Mouse (Mus musculus): ENCODE results near the gene Etnppl. TPM values are rescaled to one million over a fixed set of nuclear protein-coding genes. Genes with fewer than 3 reads are reported as not detected.

Gene Etnppl
- not detected for total RNA-seq (2021)
- long read RNA-seq, experiment 1, result 0 reads
- long read RNA-seq, experiment 2, result 0 reads

DNA sequence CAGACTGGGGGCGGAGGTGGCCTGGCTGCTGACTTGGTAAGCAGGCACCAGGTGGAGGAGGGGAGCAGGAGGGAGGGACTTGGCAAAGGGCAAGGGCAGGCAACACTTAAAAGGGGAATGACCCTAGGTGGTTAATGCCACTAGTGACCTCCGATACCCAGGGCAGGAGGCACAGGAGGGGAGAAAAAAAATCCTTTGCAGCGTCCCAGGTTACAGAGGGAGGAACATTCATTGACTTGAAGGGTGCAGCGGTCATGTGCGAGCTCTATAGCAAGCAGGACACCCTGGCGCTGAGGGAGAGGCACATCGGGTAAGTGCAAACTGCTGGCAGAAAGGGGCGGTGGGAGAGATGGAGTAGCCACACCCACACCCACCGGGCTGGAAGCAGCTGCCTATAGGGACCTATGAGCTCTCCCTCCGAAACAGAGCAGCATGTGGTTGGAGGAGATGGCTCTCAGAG is at the start of gene Etnppl:
Gene Etnppl (plus strand): TSS at position 10 of the 460 bp plus-strand sequence.
- DNase-seq, result no peak
- intact Hi-C loops (cut with DNase I), result no loop called here

DNA sequence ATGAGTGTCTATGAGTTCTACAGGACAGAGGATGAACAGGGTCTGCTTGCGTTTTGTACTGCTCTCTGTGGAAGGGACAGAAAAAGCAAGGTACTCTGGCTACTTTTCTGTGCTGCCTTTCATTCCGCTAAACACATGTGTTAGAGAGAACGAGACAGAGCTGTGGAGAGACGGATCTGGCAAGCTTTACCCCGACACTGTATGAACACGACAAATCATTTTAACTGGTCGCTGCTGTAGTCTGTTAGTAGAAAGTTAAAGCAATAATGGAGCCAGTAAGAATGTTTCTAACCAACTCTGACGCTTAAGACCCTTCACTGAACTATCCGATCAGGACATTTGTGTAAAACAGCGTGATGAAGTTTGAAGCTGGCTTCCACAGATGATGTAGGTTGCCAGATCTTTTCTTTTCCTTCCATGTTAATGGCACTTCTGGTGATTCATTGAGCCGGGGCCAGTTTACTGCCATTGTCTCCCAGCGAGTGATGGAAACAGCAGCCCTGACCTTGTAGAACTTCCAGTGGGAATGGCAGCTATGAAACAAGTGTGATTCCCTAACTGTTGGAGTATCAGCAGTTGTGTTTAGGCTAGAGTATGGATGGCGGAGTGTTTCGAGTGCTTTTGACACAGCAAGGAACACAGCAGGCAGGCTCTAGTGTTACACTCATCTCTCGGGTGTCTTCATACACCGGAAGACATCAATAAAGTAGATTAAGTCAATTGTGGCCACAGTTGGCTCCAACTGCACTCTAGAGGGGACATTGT is 48.7 kb upstream of the Etnppl start:
- intact Hi-C loops (cut with DNase I), result no loop called here
- DNase-seq, result no peak

DNA sequence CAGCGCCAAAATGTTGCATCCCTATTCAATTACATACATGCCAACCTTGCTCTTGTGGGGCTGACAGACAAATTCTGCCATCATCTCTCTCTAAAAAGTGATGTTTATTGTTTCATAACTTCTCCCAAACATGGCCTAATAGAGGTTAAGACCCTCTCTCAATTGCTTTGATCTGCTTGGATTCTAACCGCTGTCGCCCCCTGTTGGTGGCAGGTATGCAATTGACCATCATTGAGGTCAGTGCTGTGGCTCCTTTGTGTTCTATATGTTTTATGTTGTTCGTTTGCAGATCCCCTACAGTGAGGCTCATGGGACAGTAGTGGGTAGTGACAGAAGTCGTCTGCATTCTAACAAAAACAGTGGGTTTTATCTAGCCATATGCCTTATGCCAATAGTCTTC is 44.0 kb upstream of the Etnppl start:
- intact Hi-C loops (cut with DNase I), result loop anchor here (5.0 kb wide), 1 partner anchor 81 kb away; no protein-coding TSS in a partner anchor
- no peak for DNase-seq

DNA sequence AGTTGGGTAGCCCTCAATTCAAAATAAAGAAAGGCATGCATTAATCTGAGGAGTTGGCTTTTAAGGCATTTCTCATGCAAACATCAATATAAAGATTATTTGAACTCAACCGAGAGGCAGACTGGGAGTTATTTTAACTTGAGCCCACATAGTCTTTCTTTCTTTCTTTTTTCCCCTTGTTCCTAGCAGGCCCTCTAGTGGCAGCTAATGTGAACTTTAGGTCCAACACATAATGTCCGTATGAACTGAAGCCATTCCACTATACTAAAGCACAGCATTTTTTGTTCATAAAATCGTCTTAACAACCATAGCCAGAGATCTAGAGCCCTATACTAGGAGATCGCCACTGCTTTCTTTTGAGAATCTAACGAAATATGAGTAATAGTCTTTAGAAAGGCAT is 42.6 kb upstream of the Etnppl start:
- peak in 1 of 2 experiments; percentile 25 for DNase-seq
- intact Hi-C loops (cut with DNase I), result loop anchor here (5.0 kb wide), 2 partner anchors 82 to 477 kb away; no protein-coding TSS in a partner anchor

DNA sequence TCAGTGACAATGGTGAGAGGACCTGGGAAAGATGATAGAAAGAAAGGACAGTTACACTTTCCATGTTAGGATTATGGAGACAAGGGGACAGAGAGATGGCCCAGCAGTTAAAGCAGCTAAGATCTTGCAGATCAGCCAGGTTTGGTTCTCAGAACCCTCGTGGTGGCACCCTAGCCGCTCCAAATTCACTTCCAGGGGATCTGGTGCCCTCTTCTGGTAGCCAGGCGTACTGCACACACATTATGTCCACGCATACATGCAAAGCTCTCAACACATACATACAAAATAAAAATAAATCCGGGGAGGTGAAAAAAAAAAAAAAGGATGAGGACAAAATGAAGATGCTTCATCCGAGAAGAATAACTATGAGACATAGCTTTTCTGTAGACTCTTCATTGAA is 40.6 kb upstream of the Etnppl start:
- no peak for DNase-seq

DNA sequence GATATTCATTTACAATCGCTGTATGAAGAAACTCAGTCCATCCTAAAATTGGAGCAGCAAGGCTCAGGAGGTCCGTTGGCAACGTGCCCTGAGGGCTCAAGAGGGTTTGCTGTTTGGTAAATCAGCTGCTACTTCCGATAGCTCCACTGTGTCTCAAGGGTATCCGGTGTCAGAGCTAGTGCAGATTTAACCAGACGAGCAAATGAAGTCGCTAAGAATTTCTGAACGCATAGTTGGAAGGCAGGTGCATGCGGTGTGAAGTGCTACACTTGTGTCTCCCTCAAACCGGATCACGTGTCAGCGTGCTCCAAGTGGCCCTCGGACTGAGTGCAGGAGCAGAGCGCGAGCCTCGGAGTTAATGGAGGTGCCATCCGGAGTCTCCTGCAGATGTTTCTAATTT is 37.7 kb upstream of the Etnppl start:
- no peak for DNase-seq
- intact Hi-C loops (cut with DNase I), result loop anchor here (5.0 kb wide), 1 partner anchor 482 kb away; no protein-coding TSS in a partner anchor

More for the DNA sequence above, 40.6 kb upstream of the Etnppl start:
- intact Hi-C loops (cut with DNase I), result loop anchor here (5.0 kb wide), 1 partner anchor 479 kb away; no protein-coding TSS in a partner anchor

DNA sequence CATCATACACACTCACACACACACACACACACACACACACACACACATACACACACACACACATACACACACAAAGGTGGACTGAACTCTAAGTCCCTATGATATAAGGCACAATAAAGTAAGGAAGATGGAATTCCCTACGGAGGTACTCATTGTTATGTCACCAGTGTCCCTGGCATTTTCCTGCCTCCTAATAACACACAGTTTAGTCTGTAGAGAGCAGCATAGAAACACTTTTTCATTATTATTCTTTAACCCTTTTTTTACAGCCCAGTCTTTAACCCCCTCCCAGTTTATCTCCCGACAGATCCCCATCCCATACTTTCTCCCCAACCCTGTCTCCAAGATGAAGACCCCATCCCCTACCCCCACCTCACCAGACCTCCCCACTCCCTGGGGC is 35.7 kb upstream of the Etnppl start:
- intact Hi-C loops (cut with DNase I), result no loop called here
- no peak for DNase-seq

DNA sequence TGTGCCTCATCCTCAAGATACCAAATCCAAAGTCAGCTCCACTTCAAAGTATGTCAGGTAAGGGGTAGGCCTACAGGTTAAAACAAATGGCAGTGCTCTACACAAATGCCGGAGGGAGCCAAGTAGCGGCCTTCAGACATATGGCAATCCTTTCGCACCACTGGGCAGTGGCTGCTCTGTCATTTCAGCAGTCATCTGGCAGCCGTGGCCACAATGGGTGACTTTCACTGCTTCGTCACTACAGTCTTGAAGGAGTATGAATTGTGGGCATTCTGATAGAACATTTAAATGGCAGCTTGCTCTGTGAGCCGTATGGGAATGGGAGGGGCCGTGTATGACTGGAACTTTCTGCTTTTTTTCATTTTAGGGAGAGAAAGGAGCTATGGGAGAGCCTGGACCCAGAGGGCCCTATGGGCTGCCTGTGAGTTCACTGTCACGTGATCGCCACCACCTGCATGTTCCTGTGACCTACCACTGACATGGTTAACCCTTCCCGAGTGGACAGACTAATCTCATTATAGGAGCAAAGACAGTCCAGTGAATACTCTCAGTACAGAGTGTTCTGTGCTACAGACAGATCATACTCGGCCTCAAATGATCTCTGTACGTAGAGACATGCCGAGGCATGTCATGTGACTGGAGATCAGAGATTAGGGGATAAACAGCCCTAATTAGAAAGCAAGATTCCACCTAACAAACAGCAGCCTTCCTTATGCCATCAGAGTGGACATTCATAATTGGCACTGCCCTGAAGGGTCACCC is 34.2 kb upstream of the Etnppl start:
- DNase-seq, result no peak
- intact Hi-C loops (cut with DNase I), result no loop called here

DNA sequence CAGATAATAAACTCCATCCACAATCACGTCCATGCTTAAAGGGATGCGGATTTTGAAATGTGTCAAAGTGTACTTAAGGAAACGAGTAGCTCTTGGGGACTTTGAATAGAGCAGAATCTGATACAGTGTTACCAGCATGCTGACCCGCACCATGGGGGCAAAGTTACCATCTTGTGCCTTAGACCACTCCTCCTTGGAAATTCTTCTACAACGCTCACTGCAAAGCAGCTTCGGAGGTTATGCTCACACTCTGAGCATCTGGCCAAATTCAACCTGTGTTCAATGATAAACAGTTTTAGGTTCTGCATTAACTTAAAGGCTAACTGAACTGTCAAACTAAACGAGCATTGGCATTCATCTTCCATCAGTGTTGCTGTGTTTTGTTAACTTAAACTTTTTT is 33.2 kb upstream of the Etnppl start:
- no peak for DNase-seq
- intact Hi-C loops (cut with DNase I), result no loop called here

DNA sequence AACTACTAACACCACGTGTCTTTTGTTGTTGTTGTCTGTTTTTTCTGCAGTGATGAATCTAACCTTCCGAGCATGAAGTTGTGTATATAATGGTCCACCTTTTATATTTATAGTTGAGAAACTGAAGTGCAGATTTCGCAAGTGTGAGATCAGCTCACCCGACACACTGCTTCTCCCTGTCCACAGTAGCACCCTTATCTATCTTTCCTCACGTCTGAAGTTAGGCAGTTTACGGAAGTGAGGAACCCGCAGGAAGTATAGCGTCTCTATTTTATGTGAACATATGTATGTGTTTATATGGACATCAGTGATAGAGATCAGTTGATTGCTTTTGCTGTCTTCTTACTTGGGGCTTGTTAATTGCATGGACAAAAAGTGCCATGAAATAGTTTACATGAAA is 22.2 kb upstream of the Etnppl start:
- intact Hi-C loops (cut with DNase I), result no loop called here
- DNase-seq, result no peak

DNA sequence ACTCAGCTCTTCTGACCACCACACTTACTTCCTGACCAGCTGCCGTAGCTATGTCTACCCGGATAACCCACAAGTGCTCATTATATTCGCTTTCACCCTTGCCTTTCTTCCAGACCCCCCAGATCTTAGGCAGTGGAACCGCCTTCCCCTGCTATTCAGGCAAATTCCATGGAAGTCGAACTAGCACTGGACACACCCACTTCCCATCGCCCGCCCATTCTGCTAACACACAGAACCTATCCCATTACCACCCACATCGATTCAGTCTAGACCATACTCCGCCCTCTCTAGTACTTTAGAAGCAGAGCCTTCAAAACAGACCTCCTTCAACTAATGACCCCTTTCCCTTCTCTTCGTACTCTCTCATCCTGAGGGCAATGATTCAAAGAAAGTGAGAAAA is 15.8 kb upstream of the Etnppl start:
- DNase-seq, result no peak
- intact Hi-C loops (cut with DNase I), result no loop called here

DNA sequence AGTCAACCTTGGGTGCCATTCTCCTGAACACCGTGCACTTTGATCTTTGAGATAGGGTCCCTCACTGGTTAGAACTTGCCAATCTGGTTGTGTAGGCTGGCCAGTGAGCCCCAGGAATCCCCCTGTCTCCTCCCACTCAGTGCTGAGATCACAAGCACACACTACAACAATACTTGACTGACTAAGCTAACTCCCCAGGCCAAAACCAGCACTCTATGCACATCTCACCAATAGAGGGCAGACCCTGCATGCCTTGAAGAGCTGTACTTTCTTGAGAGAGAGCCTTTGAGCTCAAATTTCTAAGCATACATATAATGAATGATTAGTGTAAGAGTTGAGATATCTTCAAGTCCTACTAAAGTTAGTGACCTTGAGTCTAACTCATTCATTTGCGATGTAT is 9.3 kb upstream of the Etnppl start:
- intact Hi-C loops (cut with DNase I), result no loop called here
- peak in 1 of 2 experiments; percentile 10 for DNase-seq

DNA sequence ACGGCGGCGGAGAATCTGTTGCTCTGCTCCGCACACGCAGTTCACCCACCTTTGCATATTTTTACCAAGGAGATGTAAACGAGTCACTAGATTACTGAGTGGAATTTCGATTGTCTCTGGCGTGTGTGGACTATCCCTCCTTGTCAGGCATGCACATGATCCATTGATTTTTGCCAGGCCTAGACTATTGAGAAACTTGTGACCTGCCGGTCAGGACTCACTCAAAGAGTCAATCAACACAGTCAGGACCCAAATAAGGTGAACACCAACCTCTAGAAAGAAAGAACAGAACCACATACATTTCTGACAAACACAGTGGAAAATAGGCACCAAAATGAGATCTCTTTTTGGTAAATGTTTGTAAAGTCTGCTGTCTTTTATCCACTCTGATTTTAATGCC is 2.8 kb upstream of the Etnppl start:
- intact Hi-C loops (cut with DNase I), result no loop called here
- no peak for DNase-seq

DNA sequence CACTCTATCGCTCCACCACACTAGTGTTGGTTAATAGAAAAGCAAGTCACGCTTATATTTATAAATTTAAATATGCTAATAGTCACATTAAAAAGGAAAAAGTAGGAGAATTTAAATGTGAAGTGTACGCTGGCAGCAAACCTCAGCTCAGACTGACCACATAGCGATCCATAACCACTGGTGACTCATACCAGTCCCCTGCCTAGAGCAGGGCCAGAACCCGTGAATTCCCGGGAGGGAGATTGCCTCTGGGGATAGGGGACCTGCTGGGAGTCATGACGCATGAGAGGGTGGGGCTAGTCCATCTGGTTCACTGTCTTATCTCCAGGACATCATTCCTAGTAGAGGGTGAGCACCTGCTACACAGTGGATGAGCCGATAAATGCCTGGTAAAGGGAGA is 1.6 kb upstream of the Etnppl start:
- intact Hi-C loops (cut with DNase I), result no loop called here
- no peak for DNase-seq

DNA sequence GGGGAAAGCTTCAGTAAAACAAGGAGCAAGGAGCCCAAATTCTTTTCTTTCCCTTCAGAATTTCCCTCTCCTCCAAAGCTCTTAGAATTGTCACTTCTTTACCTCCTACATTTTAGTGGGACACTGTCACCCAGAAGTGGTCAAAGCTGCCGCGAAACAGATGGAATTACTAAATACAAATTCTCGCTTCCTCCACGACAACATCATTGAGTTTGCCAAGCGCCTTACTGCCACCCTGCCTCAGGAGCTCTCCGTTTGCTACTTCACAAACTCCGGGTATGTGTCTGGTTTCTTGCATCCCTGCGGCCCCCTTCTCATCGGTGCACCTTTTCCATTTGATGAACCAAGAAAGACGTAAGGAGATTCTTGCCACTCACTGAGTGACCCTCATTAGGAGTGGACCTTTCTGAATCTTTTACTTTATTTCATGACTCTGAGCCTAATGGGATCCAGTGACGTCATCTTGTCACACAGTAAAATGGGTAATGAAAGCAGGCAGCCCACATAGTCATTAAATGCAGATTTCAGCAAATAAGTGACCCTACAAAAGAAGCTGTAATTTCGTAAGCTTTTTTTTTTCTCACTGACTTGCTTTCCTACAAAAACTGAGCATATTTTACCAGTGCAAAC is 3.4 kb downstream of the Etnppl start:
- intact Hi-C loops (cut with DNase I), result no loop called here
- no peak for DNase-seq

DNA sequence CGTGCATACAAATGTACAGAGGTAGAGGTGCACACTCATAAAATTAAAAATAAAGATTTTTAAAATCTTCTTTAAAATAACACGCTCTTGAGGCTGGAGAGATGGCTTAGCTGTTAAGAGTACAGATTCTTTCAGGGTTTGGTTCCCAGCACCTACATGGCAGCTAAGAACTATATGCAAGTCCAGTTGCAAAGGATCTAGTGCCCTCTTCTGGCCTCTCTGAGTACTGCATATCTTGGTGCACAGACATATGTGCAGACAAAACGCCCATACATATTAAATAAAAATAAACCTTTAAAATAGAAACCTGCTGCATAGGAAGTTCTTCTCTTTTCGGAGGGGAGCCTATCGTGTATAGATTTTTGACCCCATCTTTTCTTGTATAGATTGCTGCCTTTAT is 11.1 kb downstream of the Etnppl start:
- DNase-seq, result no peak
- intact Hi-C loops (cut with DNase I), result no loop called here

DNA sequence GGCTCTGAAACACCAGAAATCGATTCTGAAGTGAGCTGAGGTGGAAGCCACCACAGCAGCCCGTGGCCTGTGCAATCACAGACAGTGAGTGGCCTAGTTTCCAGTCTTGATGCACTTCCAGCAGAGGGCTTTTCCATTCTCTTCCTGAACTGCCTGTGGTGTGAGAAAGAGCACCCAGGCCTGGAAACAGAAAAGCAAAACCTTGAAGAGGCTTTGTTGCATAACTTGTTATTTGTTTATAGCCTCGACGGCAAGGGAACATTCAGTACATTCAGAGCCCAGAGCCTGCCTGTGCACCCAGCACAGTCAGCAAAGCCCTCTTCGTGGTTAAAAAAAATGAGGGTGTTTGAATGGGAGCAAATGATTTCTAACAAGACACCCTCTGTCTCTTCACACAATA is 16.6 kb downstream of the Etnppl start:
- no peak for DNase-seq
- intact Hi-C loops (cut with DNase I), result no loop called here

DNA sequence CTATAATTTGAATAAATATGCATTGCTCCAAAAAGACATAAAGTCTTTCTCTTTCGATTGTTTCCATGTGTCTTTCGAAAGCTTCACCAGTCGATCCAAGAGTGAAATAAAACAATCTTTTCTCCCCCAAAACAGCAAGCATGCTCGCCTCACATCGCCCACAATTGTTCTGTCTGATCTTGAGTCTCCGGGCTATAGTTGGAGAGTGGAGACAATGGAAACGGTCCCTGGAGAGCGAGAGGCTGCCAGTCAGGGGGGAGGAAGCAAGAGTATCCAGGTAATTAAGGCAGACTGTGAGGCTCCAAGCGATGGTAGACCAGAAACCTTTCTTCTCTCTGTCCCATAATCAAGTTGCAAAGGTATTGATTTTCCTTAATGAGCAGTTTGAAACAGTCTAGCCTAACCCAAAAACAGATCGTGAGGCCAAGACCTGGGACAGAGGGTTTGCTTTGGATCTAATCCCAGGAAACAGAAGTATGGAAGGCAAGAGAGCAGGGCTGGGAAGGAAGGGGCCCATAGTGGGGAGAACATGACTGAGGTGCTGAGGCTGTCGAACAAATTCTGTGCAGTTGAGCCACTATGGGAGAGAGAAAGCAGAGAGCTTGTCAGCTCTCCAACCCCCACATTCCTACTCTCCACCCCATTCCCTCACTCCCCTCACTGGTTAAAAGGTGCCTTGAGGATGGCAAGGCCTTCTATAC is 29.0 kb downstream of the Etnppl start:
- no peak for DNase-seq
- intact Hi-C loops (cut with DNase I), result no loop called here

DNA sequence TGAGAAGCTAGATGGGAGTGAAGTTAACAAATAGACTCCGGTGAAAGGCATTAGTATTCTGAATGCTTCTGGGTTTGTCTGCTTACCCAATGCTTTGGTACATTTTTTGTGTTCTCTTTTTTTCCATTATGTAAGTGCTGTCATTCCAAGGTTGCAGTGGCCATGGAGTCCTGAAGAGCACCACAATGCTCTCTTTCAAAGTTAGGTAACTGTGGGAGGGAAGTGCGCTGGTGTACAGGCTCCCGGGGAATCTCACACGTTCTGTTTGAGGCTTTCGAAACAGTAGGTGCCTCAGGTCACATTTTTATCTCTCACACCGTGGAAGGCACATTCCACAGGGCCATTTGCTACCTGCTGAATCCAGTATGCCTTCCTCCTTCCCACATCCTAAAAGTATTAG is 32.3 kb downstream of the Etnppl start:
- no peak for DNase-seq
- intact Hi-C loops (cut with DNase I), result no loop called here

DNA sequence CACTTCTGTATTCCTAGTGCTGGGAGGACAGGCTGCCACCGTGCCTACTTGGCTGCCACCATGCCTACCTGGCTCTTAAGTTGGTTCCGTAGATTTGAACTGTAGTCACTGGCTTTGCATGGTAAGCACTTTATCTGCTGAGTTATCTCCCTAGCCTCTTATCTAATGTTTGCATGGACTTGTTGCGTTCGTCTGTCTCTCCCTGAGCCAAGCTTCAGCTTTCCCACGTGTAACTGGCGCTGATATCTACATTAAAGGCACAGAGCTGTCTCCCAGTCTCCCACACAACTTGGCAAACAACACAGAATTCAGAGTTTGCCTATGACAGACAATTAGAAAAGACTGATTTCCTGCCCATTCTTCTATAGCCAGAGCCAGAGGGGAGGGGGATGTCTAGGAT is 43.4 kb downstream of the Etnppl start:
- DNase-seq, result no peak
- intact Hi-C loops (cut with DNase I), result no loop called here

DNA sequence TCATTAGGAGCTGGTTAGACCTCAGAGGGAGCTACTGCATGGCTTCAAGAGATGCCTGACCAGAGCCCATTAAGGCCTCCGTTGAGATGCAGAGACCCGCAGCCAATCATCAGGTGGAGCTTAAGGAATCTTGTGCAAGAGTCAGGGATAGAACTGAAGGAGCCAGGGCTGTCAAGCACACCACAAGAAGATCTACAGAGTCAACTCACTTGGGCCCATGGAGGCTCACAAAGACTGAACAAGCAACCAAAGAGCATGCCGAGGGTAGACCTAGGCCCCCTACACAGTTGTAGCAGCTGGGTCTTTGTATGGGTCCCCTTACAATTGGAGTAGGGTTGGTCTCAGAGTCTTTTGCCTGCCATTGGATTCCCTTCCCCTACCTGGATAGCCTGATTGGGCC is 45.2 kb downstream of the Etnppl start:
- no peak for DNase-seq
- intact Hi-C loops (cut with DNase I), result no loop called here
